Mouse (Mus musculus): Measurements from ENCODE around the gene Pim3. TPM values are rescaled to one million over a fixed set of nuclear protein-coding genes. Genes with fewer than 3 reads are reported as not detected.
"Not testable (repeated sequence)": the region's sequence is repeated elsewhere in the genome, so short reads cannot be mapped to it uniquely, and the experiment has no call there.

Gene Pim3
- total RNA-seq (2022): 100 to 1,000 TPM in 1 of 4 experiments, 10 to 100 TPM in 3; 62.7 to 164 (median 75.8) TPM

- DNase-seq: peak; percentile 97
Measured at GRCm38 (mm10) chr15:88861772-88862622, at the start of gene Pim3. TSS of gene Pim3 (plus strand) at chr15:88862186.

- no peak for DNase-seq
Measured at GRCm38 (mm10) chr15:88813262-88813661, 48.7 kb upstream of the Pim3 start.

- DNase-seq: not testable (repeated sequence)
Measured at GRCm38 (mm10) chr15:88813873-88814272, 48.1 kb upstream of the Pim3 start.

- DNase-seq: no peak
Measured at GRCm38 (mm10) chr15:88814411-88815047, 47.5 kb upstream of the Pim3 start.

GRCm38 (mm10) chr15:88815196-88815700 lies 46.7 kb upstream of the Pim3 start:
- DNase-seq: no peak

- peak; percentile 100 for DNase-seq
Measured at GRCm38 (mm10) chr15:88819026-88819905, 42.7 kb upstream of the Pim3 start, which contains the start of the genes Alg12 and Creld2. TSS of gene Alg12 (minus strand) at chr15:88819318. TSS of gene Creld2 (plus strand) at chr15:88819646.

- no peak for DNase-seq
Measured at GRCm38 (mm10) chr15:88819906-88820303, 42.1 kb upstream of the Pim3 start.

GRCm38 (mm10) chr15:88821403-88821802 lies 40.6 kb upstream of the Pim3 start:
- DNase-seq: no peak

- no peak for DNase-seq
Measured at GRCm38 (mm10) chr15:88822513-88822912, 39.5 kb upstream of the Pim3 start.

GRCm38 (mm10) chr15:88823376-88823775 lies 38.6 kb upstream of the Pim3 start:
- DNase-seq: no peak

GRCm38 (mm10) chr15:88827466-88827865 lies 34.5 kb upstream of the Pim3 start:
- DNase-seq: no peak

GRCm38 (mm10) chr15:88827991-88828799 lies 33.8 kb upstream of the Pim3 start:
- peak; percentile 65 for DNase-seq

- DNase-seq: peak; percentile 82
Measured at GRCm38 (mm10) chr15:88828800-88829705, 32.9 kb upstream of the Pim3 start.

GRCm38 (mm10) chr15:88829791-88830440 lies 32.1 kb upstream of the Pim3 start:
- no peak for DNase-seq

GRCm38 (mm10) chr15:88830696-88831095 lies 31.3 kb upstream of the Pim3 start:
- DNase-seq: no peak

- DNase-seq: peak; percentile 62
Measured at GRCm38 (mm10) chr15:88831482-88831881, 30.5 kb upstream of the Pim3 start.

GRCm38 (mm10) chr15:88832536-88832935 lies 29.4 kb upstream of the Pim3 start:
- DNase-seq: no peak

GRCm38 (mm10) chr15:88836031-88836430 lies 26.0 kb upstream of the Pim3 start:
- no peak for DNase-seq

- no peak for DNase-seq
Measured at GRCm38 (mm10) chr15:88836571-88836970, 25.4 kb upstream of the Pim3 start.
